Mouse (Mus musculus) brain, embryonic 14.5 days (tissue): Measurements from ENCODE around the gene Paqr9.

Source experiments
- CTCF ChIP-seq: fragments of 200-500 bp; IDR thresholded peaks from 2 replicates; pipeline ENCODE4 v1.5.1; 2012; ENCODE audit warnings: inconsistent platforms, mild to moderate bottlenecking, moderate library complexity, borderline replicate concordance; ENCODE audit not compliant: insufficient read depth, insufficient read length; ENCODE audit errors: extremely low read depth
- POLR2A ChIP-seq: fragments of 200-500 bp; IDR thresholded peaks from 2 replicates; pipeline ENCODE4 v1.6.1; 2012; ENCODE audit warnings: mild to moderate bottlenecking, inconsistent platforms, borderline replicate concordance; ENCODE audit not compliant: poor library complexity, insufficient read depth, insufficient read length, severe bottlenecking; ENCODE audit errors: extremely low read depth

- TF ChIP-seq CTCF (no peak), POLR2A (no peak)
Measured at GRCm38 (mm10) chr9:95546679-95547078, 12.8 kb upstream of the Paqr9 start.
